Comparison of ENCODE assay signal across 8 mouse cellular contexts in the genomic region with DNA sequence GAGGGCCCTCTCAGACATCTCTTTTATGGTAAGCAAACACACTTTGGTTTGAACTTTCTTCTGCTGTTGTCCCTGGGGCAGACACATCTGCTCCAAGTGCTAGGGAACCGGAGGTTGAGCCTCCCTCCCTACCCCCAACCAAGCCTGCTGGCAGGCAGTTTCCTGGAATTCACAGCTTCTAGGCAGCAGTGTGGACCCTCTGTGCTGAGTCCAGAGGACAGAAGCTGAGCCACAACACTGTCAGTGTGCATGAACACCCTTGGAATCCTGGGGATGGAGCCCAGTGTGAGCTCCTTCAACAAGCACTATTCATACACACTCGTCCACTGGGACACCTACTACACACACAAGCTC. TPM values are rescaled to one million over a fixed set of nuclear protein-coding genes. Genes with fewer than 3 reads are reported as not detected.
DNase-seq lines count a peak whose midpoint lies in the region; ATAC-seq and TF ChIP-seq lines count a peak whose summit lies in the region.

No protein-coding gene starts in this region.

- no peaks in the 10 kb centered on the region for H3K36me3 ChIP-seq in heart, adult 2 months (ENCODE audit: control insufficient read depth, insufficient read depth, low read length)
- H3K36me3 ChIP-seq in forebrain, embryonic 11.5 days (ENCODE audit: control insufficient read depth, insufficient read depth, low read length): peaks cover 2% of the 10 kb centered on the region; the same call in 1 of the 2 replicates
- H3K36me3 ChIP-seq in midbrain, embryonic 11.5 days (ENCODE audit: control insufficient read depth, insufficient read depth, low read length): no peaks in the 10 kb centered on the region

- H3K4me3 ChIP-seq in heart, adult 2 months: 0 out of 2 replicates have a peak overlapping the region, but pooled peaks have one; percentile 7
- no peak overlapping the region for H3K4me3 ChIP-seq in forebrain, embryonic 11.5 days (ENCODE audit: low read depth, low read length)
- no peak overlapping the region for H3K4me3 ChIP-seq in midbrain, embryonic 11.5 days (ENCODE audit: low read depth, low read length)

- H3K9ac ChIP-seq in heart, adult 2 months (ENCODE audit: low read depth, low read length): peak overlapping the region; percentile 1; the same call in 1 of the 2 replicates
- H3K9ac ChIP-seq in forebrain, embryonic 11.5 days (ENCODE audit: low read length): 0 out of 2 replicates have a peak overlapping the region, but pooled peaks have one; percentile 16
- no peak overlapping the region for H3K9ac ChIP-seq in midbrain, embryonic 11.5 days (ENCODE audit: low read length)

- no peak overlapping the region for H3K4me2 ChIP-seq in forebrain, embryonic 11.5 days (ENCODE audit: low read depth, low read length, severe bottlenecking)
- no peak overlapping the region for H3K4me2 ChIP-seq in midbrain, embryonic 11.5 days

- H3K27ac ChIP-seq in heart, adult 2 months: peak overlapping the region; percentile 57
- no peak overlapping the region for H3K27ac ChIP-seq in forebrain, embryonic 11.5 days (ENCODE audit: low read depth, low read length)
- H3K27ac ChIP-seq in midbrain, embryonic 11.5 days (ENCODE audit: low read depth, low read length): peak overlapping the region; percentile 20; the same call in 1 of the 2 replicates

- peaks cover 33% of the 10 kb centered on the region for H3K4me1 ChIP-seq in heart, adult 2 months (ENCODE audit: control insufficient read depth, insufficient read depth, low read length)
- H3K4me1 ChIP-seq in forebrain, embryonic 11.5 days (replicated peaks; ENCODE audit: control insufficient read depth, insufficient read depth, low read length): peaks cover 31% of the 10 kb centered on the region; the same call in 1 of the 2 replicates
- peaks cover 60% of the 10 kb centered on the region for H3K4me1 ChIP-seq in midbrain, embryonic 11.5 days (ENCODE audit: control insufficient read depth, insufficient read depth, low read length)

- 33% methylated on average over 2 of the region's 2 CpGs for WGBS in heart, adult 2 months
- 40% methylated on average over 2 of the region's 2 CpGs for WGBS in forebrain, embryonic 11.5 days
- WGBS in midbrain, embryonic 11.5 days: 52% methylated on average over 2 of the region's 2 CpGs

- H3K79me2 ChIP-seq in heart, adult 2 months (replicated peaks; ENCODE audit: control insufficient read depth, insufficient read depth, low read length): no peaks in the 10 kb centered on the region

- no peak for TF ChIP-seq CTCF in heart, adult 2 months (IDR thresholded peaks at IDR 0.05)

- no peak for ATAC-seq in forebrain, embryonic 11.5 days (replicated peaks; ENCODE audit: low FRiP score)
- ATAC-seq in midbrain, embryonic 11.5 days (ENCODE audit: low FRiP score): no peak
- ATAC-seq in megakaryocyte progenitor cell, adult 5-6 weeks (replicated peaks; ENCODE audit: poor library complexity): no peak

- H3K27me3 ChIP-seq in heart, adult 2 months (ENCODE audit: control insufficient read depth, insufficient read depth, low read length): no peaks in the 10 kb centered on the region
- no peaks in the 10 kb centered on the region for H3K27me3 ChIP-seq in forebrain, embryonic 11.5 days (ENCODE audit: control insufficient read depth, insufficient read depth, low read length)
- no peaks in the 10 kb centered on the region for H3K27me3 ChIP-seq in midbrain, embryonic 11.5 days (ENCODE audit: control insufficient read depth, insufficient read depth, low read length)

- intact Hi-C loops in heart, adult 2 months (cut with DNase I): no loop called here
- intact Hi-C loops in heart, postnatal 25 days (cut with DNase I): no loop called here

- no peak for TF ChIP-seq POLR2A in heart, adult 2 months (IDR thresholded peaks at IDR 0.05; ENCODE audit: insufficient read depth, low read depth, low read length)

- no peaks in the 10 kb centered on the region for H3K9me3 ChIP-seq in forebrain, embryonic 11.5 days (ENCODE audit: control insufficient read depth, low read length)
- H3K9me3 ChIP-seq in midbrain, embryonic 11.5 days (ENCODE audit: control insufficient read depth, low read length): no peaks in the 10 kb centered on the region

- no peak for DNase-seq in heart, adult 2 months
- no peak for DNase-seq in heart, postnatal 25 days (ENCODE audit: low spot score)
- DNase-seq in forebrain, embryonic 11.5 days (ENCODE audit: low spot score): no peak
- peak; percentile 52 for DNase-seq in kidney, adult 9 months
- DNase-seq in midbrain, embryonic 11.5 days (ENCODE audit: low spot score, missing footprints): no peak
- no peak for DNase-seq in retina, postnatal 1 day
- no peak for DNase-seq in right cerebral cortex, adult 2 months (ENCODE audit: low spot score in 2 of 2)

- TF ChIP-seq EP300 in heart, adult 2 months (IDR thresholded peaks at IDR 0.05; ENCODE audit: insufficient read depth, low read depth, low read length): no peak

RNA-seq across cellular contexts. Expression of a gene that starts 55.3 kb away (rescaled TPM):
- not detected for total RNA-seq in heart, adult 2 months (2021)
- polyA plus RNA-seq in heart, adult 2 months (2012; rRNA removed): not detected in 2 replicates
- not detected for total RNA-seq in heart, postnatal 25 days (2021)
- polyA plus RNA-seq in forebrain, embryonic 11.5 days (2014; fragmentation: Nextera tagmentation; extraction: Ambion mirVana): not detected in 2 replicates
- not detected in 2 replicates for polyA plus RNA-seq in midbrain, embryonic 11.5 days (2014; fragmentation: Nextera tagmentation; extraction: Ambion mirVana)
- not detected in 2 replicates for total RNA-seq in megakaryocyte progenitor cell, adult 5-6 weeks (2015)
- not detected in 2 replicates for total RNA-seq in megakaryocyte progenitor cell, adult 5-6 weeks (2017)
